Mouse (Mus musculus) gastrocnemius, adult 8-10 months (tissue): ENCODE data around the gene Cep112. TPM values are rescaled to one million over a fixed set of nuclear protein-coding genes. Genes with fewer than 3 reads are reported as not detected.

Source experiments
- DNase-seq, 2 experiments: peaks; one replicate each; pipeline ENCODE4 v3.0.0; 2022; ENCODE audit warnings: low spot score in 2 of 2
- total RNA-seq, 4 experiments: library from RNA; stranded (reverse); gene quantifications; 2 replicates each; pipeline ENCODE4 v1.2.4; 2022

The Cep112 gene
- total RNA-seq, 4 experiments from 2014 or later: 1.0 to 4.5 (median 1.8) TPM

- no peak for DNase-seq
Measured at GRCm38 (mm10) chr11:108593207-108593958, 168.4 kb downstream of the Cep112 start.

DNA sequence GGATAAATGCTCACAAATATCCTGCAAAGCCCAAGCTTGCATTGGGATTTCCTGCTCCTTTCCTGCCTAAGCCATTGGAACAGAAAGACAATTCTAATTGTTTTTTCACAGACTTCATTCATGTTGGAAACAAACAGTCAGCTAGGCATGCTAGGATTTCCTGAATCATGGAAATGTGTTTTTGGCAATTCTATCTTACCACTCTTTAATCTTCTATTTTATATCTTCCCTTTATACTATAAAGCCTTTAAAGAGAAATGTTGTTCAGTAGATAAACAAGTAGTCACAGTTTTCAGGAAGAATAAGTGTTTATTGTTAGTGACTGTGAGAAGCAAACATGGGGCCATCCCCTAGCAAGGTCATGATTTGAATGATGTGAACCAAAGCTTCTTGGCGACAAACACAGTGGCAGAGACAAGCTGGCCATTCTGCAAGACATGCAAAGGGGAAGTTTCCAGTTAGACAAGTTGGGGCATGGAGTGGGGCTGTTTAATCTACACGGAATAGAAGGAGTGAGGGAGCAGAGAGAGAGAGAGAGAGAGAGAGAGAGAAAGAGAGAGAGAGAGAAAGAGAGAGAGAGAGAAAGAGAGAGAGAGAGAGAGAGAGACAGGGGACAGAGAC is 169.1 kb downstream of the Cep112 start:
- DNase-seq: no peak

DNA sequence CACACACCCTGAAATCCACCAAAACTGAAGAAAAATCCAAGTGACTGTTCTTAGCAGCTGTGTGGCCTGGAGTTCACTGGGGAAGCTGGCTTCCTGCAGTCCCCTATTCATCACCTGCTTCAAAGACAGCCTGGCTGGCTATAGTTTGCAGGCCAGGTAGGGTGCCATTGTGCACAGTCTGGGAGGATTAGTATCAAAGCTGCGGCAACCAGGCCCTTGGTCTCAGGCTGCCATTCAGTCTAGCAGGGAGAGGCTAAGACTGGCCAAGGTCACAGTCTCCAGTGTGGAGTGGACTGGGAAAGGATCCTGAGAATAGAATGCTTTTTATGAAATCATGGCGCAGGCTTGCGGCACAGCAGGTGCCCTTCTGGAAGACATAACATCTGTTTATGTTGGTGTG is 180.3 kb downstream of the Cep112 start:
- DNase-seq: no peak

DNA sequence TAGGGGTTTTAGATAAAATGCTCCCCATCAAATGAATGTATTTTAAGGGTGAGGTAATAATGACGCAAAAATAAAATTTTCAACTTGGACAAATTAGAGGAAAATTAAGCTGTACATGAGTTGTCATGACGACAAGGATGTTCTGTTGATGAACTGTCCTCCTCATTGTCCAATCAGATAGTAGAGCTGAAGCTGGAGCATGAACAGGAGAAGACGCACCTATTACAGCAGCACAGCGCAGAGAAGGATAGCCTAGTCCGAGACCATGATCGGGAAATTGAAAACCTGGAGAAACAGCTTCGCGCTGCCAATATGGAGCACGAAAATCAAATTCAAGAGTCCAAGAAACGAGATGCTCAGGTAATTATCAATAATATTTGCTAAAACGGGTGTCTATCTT is 181.0 kb downstream of the Cep112 start:
- DNase-seq: no peak

DNA sequence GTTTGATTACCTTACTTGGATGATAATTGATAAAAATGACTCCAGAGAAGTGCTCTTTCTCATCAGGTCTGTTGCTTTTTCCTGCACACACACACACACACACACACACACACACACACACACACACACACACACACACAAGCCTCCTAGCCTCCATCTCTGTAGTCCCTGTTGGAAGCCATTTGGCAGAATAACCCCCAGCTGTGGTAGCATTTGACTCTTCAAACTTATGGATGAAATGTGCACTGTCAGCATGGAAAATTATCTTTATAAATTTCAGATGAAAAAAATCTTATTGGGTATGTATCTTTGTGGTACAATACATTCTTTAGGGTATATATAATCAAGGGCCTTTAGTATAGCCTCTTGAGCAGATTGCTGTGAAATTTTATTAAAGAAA is 181.8 kb downstream of the Cep112 start:
- DNase-seq: no peak

DNA sequence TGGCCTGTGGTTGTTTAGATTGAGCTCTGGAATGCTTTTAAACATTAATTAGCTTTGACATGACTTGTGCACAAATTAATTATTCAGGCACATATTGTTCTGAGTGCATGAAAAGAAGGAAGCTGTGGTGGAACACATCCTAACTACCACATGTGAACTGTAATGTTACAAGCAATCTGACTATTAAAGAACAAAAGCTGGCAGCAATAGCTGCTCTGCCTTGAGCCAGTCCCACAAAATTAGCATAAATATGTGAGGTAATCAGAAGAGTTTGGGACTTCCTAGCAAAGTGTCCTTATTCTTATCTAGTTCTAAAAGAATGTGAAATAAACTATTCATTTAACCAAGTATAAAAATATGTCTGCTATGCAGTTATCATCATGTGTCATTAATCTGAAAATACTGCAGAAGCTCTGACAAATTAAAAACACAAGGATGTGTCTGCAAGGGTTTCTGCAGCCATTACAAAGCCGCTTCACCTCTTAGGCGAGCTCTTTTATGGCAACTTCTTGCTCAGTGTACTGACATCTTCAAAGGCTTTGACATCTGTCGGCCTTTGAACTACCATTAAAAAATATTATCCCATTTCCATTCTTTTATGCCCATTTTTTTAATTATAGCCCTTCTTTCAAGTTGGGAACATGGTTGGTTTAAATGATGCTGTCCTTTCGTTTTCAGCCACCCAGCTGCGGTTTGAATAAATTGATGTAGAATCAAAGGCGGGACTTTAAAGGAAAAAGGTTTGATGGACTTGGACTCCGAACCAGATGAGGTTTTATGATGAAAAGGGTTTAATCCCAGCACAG is 195.8 kb downstream of the Cep112 start:
- no peak for DNase-seq

GRCm38 (mm10) chr11:108621434-108621901 is 196.5 kb downstream of the Cep112 start:
- DNase-seq: no peak

- DNase-seq: no peak
Measured at GRCm38 (mm10) chr11:108625546-108626232, 200.7 kb downstream of the Cep112 start.

DNA sequence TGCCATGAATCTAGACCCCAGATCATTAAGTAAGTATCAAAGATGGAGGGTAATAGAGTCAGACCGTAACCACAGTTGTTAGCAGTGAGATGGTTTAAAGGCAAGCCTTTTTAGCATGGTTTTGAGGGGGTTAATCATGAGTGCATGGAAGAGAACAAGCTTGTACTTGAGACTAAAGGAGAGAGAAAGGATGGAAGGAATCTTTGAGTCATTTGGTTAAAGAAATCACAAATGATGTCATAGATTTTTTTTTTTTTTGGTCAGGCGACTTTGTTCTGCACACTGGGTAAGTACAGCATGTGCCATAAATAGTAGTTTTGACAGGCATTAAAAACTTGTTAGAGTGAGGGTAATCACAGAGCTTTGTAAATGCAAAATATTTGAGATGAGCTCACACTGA is 212.8 kb downstream of the Cep112 start:
- no peak for DNase-seq

DNA sequence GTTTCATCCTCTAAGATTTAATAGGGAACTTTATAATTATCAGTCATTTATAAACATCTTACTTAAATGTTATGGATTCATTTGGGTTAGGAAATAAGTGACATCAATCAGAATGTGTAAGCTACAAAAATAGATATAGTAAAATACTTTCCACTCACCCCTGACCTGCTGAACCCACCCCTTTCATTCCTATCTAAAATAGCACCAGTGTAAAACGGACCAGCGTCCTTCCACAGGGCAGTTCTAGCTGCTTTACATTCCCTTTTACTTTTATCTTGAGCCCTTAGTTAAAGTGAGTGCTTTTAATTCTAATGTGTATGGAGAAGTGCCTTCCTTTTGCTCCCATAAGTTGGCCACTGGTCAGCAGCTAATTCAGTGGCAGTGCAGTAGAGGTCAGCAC is 230.6 kb downstream of the Cep112 start:
- DNase-seq: no peak

GRCm38 (mm10) chr11:108682014-108682413 is 257.0 kb downstream of the Cep112 start:
- DNase-seq: no peak

DNA sequence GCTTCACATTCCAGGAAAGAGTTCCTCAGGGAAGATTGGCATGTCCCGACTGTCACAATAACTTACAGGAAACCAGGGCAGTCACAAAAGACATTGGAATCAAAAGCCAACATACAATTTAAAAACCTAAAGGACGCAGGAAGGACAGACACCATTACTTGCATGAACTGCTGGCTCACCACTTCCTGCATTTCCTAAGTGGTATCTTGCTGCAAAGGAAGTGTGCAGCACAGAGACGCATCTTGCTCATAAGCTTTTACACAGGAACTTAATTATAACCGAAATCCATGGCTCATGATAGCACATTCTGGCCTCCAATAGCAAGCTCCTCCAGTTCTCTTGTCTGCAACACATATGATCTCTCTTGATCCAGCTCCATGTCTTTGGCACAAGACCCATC is 271.6 kb downstream of the Cep112 start:
- no peak for DNase-seq

- DNase-seq: peak; percentile 21 to 61
Measured at GRCm38 (mm10) chr11:108752301-108752700, 327.3 kb downstream of the Cep112 start.

GRCm38 (mm10) chr11:108752765-108753164 is 327.8 kb downstream of the Cep112 start:
- DNase-seq: no peak

GRCm38 (mm10) chr11:108753361-108754240 is 328.6 kb downstream of the Cep112 start:
- DNase-seq: no peak

DNA sequence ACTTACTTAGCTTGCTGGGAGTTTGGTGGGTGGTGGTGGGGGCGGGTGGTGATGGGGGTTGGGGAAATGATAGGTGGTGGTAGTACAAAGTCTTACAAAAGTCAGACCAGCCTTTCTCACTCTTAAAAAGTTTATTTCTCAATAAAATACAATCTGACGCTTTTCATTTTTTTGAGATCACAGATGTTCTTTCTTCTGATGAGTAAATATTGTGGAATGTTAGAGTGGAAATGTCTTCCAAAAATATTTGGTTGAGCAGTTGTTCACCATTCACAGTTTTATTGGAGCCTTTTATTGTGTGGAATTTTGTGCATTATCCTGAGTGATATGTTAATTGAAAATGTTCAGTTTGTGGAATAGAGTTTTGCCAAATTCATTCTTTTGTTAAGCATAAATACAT is 332.2 kb downstream of the Cep112 start:
- DNase-seq: no peak

GRCm38 (mm10) chr11:108757626-108758430 is 332.8 kb downstream of the Cep112 start:
- DNase-seq: no peak

GRCm38 (mm10) chr11:108770064-108770463 is 345.1 kb downstream of the Cep112 start:
- no peak for DNase-seq

GRCm38 (mm10) chr11:108774019-108774670 is 349.2 kb downstream of the Cep112 start:
- DNase-seq: no peak
